Mouse (Mus musculus) ovary, postnatal 10 days (tissue): ENCODE results near the gene Tbcd.

ENCODE experiments used
- DNase-seq: peaks from one replicate; pipeline ENCODE4 v3.0.0; 2022; ENCODE audit warnings: low spot score

The Tbcd gene

GRCm38 (mm10) chr11:121451753-121452635 is at the start of gene Tbcd:
TSS of gene Tbcd (plus strand) at chr11:121451949.
- DNase-seq, result peak; percentile 98

DNA sequence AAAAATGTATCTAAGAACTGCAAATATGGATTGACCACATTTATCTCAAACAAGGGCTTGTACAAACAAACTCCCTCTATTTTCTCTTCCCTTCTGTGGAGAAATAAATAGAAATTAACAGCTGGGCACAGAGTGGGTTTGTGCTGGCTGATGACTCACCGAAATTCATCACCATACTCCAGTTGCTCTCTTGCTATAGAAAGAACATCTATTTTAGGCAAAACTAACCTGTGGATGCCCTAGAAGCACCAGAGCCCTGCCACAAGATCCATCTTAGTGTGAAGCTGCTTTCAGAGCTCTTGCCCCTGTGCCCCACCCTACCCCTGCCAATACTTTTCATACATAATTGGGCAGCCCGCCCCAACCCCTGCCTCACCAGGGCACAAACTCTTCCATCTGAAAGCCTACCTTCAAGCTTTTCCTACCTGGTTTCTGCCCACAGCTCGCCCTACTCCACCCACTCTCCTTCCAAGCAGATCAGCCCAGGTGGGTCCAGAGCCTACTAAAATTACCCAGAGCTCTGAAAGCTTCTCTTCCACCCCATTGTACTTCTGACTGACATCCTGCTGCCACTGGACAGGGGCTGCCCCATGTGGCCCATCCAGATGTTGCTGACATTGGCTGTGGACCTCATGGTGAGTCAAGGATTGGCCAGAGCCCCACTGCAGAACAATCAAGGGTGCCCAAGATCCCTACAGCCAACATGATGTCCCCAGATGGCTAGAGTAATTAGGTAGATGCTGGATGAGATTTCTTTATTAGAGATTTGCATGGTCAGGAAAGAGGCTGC is 44.2 kb upstream of the Tbcd start:
- DNase-seq, result no peak

- no peak for DNase-seq
Measured at GRCm38 (mm10) chr11:121414762-121415161, 37.0 kb upstream of the Tbcd start.

- no peak for DNase-seq
Measured at GRCm38 (mm10) chr11:121415351-121415750, 36.4 kb upstream of the Tbcd start.

DNA sequence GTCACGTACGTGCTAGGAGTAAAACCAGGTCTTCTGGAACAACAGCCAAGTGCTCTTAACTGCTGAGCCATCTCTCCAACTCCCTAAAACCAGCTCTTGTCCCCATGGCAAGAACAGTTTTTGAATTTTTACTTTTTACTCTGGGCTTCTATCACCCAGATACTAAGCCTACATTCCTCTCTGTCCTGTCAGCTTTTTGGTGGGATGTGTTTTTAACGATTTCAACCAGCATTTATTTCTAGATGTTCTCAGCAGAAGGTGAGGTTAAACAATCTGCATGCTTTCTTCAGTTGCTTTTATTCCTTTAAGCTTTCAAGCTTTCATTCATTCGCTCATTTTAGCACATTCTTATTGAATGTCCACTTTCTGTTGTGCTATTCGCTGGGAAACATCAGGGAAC is 33.8 kb upstream of the Tbcd start:
- DNase-seq, result no peak

DNA sequence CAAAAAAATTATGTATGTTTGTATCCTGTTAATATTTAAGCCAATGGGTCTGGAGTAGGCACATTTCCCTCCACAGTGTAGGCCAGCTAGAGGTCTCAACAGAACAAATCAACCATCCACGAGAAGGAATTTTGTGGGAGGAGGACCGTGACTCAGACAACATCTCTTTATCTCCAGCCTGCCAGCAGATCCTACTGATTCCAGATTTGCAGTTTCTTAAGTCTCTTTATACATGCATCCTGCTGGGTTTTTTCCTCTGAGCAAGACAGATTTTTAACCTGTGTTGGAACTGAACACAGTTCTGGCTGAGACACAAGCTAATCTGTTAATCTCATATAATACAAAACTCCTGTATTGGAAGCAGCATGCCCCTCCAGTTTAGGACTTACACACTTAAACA is 32.8 kb upstream of the Tbcd start:
- no peak for DNase-seq

DNA sequence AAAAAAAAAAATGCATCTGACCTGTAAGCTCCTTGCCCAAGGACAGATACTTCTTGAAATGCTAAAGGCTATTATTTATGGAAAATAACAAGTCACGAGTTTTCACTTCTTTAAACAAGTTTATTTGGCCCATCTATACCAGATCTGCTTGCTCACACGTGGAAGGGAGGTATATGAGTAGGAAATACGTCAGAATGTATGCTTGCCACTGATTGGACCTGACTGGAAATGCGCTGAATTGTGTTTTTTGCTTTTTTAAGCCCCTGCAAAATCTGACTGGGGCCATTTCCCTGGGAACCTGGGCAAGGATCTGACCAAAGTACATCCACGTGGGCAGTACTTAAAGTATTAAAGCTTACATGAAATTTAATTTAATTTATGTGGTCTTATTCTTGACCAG is 31.4 kb upstream of the Tbcd start:
- DNase-seq, result no peak

- peak; percentile 92 for DNase-seq
Measured at GRCm38 (mm10) chr11:121420830-121421552, 30.8 kb upstream of the Tbcd start, which contains the start of gene Fn3krp. TSS of gene Fn3krp (plus strand) at chr11:121421401.

DNA sequence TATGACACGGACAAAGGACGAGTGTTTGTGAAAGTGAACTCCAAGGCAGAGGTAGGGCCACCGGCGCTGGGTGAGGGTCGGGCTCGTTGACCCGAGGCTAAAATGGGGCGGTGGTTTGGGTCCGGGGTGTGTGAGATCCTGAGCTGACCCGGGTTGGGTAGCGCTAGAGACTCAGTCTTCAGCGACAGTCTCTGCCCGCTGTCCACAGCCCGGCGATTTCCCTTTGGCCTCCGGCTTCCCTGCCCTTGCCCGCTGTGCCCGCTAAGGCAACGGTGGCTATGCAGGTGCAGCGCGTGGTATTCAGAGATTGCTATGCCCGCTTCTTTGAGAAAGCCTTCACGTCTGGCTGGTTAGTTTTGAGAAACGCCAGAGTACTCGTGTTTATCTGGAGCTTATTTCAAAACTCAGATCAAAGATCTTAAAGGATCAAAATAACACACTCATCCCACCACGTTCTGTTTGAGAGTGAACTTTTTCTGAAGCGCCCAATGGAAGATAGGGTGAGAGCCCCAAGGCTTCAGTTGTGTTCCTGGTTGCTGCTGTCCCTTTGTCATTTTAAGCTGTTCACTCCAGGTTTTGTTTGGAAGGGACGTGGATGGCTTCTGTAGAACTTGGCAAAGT is 30.1 kb upstream of the Tbcd start:
- DNase-seq, result no peak

- no peak for DNase-seq
Measured at GRCm38 (mm10) chr11:121433397-121433796, 18.4 kb upstream of the Tbcd start.

DNA sequence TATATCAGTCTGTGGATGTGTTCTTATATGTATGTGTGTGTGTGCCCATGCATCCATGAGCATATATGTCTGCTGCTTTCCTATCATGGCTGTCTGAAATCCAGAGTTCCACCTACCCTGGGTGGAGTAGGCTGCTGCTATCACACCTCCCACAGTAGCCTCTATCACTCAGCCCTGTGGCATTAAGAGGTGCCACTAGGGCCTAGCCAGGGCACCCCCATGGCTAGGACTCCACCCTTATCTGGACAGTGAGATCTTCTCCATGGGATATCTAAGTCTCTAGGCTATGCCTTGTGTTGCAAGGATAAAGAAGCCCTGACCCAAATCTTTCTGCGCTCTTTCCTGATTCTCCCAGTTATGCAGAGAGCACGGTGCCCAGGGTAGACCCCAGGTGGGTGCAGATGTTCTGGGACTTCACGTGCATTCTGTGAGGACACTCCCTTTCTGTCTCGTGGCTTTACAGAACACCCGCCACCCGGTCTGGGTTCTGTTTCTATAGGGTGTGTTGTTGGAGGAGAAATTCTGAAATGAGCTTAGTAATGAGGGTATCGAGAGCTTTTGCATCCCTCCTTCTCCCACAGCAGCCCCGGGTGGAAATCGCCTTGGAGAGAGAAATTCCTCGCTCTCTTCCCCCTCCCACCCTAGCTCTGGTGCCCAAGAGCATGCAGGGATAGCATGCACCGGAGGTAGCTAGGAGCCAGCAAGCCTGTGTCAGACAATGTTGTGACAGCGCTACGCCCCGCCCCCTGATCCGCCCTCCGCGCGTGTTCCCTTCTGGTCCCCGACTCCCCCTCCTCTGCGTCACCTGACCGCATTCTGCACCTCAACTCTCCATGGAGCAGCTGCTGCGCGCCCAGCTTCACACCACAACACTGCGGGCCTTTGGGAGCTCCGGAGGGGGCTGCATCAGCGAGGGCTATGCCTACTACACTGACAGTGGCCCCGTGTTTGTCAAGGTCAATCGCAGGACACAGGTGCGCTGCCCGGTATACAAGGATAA is 17.3 kb upstream of the Tbcd start, which contains the start of gene Fn3k:
Fn3k (plus strand) TSS at position 758 of the 1,000 bp plus-strand sequence.
- peak; percentile 45 for DNase-seq

GRCm38 (mm10) chr11:121437236-121437635 is 14.5 kb upstream of the Tbcd start:
- no peak for DNase-seq

DNA sequence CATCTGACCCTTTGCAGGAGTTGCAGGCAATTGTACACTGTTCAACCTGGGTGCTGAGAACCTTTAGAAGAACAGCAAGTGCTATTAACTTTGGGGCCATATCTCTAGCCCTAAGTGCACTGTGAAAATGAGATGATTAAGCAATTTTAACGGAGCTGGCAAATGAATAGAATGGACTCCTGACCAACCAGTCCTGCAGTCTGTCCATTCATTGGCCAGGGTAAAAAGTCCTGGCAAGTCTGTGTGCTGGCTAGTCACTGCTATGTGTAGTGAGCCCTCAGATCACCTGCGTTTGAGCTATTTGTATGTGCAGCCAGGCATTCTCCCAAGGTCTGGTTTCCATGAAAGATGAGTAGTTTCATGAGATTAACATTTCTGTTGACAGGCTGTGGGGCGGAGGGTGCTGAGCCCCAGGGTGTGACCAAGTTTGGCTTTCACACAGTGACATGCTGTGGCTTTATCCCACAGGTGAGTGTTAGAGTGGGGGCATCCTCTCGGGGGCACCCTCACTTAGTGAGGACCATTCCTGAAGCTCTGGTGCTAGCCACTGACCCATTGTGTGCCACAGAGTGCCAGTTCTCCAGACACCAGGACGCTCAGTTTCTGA is 12.0 kb upstream of the Tbcd start:
- DNase-seq, result no peak

- DNase-seq, result no peak
Measured at GRCm38 (mm10) chr11:121441653-121442052, 10.1 kb upstream of the Tbcd start.

DNA sequence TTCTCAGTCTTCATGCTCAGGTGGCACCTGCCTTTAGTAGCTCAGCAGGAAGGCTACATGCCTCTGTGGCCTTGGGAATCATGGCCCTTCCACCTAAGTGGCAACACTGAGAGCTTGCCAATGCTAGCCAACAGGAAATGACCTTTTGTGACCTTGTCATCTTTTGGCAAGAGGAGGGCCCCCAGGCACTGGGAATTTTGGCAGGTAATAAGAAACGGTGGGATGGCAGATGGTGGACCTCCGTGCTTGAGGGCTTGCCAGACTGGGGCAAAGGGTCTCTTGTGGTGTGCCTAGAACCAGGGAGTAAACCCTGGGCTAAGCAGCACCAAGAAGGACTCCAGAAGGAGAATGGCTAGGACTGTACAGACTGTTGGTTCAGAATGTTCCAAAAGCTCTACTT is 9.7 kb upstream of the Tbcd start:
- DNase-seq, result no peak

DNA sequence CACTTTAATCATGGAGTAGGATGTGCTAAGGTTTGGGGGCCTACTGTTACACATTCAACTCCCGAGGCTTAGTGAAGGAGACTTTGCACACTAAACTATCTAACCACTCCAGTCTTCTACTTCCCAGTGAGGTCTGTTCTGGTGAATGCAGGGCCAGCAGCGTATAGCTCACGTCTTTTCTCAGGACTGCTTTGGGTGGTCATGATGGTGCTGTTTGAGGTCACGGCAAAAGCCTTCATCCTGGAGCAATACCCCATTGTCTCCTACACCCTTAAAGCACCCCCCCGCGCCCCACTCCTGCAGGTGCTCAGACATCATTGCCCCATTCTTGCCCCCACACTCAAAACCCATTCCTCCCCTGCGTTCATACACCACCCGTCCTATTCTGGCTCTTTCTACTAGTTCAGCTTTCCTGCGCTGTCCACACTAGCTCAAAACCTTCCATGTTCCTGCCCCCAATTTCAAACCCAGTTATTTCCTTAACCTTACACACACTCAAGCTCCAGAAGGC is 478 bp upstream of the Tbcd start:
- no peak for DNase-seq

DNA sequence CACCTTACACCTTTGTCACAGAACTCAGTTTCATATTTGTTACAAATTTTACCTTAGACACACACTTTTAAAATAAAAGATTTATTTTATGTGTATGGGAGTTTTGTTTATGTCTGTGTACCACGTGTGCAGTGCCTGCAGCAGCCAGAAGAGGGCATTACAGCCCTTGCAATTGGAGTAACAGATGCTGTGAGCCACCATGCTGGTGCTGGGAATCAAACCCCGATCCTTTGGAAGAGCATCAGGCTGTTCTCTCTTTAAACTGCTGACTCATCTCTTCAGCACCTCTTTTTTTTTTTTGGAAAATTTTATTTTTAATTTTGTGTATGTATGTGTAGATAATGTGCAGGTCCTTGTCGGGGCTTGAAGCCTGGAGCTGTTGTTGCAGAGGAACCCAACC is 6.1 kb downstream of the Tbcd start:
- no peak for DNase-seq

- no peak for DNase-seq
Measured at GRCm38 (mm10) chr11:121467408-121467807, 15.7 kb downstream of the Tbcd start.

GRCm38 (mm10) chr11:121474831-121475230 is 23.1 kb downstream of the Tbcd start:
- DNase-seq, result no peak
